Mouse (Mus musculus): Measurements from ENCODE around the gene Atp2b2. TPM values are rescaled to one million over a fixed set of nuclear protein-coding genes. Genes with fewer than 3 reads are reported as not detected.
A peak's percentile ranks its signal among the peaks of the same experiment; 100 is the strongest.

Gene Atp2b2
- polyA plus RNA-seq, 1 experiment from 2014 or later = 1.1 TPM

- Histone ChIP-seq H3K9me3 (no peaks in the 10 kb centered on the region), H3K4me1 (peaks cover 21% of the 10 kb centered on the region), H3K27ac (replicated peaks) (no peak overlapping the region), H3K36me3 (replicated peaks) (no peaks in the 10 kb centered on the region), H3K4me3 (no peak overlapping the region), H3K27me3 (replicated peaks; ENCODE audit: low read depth, poor library complexity, severe bottlenecking) (no peaks in the 10 kb centered on the region)
- WGBS = 47% methylated on average over 3 of the region's 3 CpGs
- no peak for DNase-seq (ENCODE audit: low spot score)
Observed at GRCm38 (mm10) chr6:113969751-113970150, 72.7 kb downstream of the Atp2b2 start.

- Histone ChIP-seq H3K36me3 (replicated peaks) (no peaks in the 10 kb centered on the region), H3K27me3 (replicated peaks; ENCODE audit: low read depth, poor library complexity, severe bottlenecking) (no peaks in the 10 kb centered on the region), H3K4me3 (no peak overlapping the region), H3K27ac (replicated peaks) (no peak overlapping the region), H3K9me3 (no peaks in the 10 kb centered on the region), H3K4me1 (peaks cover 18% of the 10 kb centered on the region)
- peak; percentile 79 for DNase-seq (ENCODE audit: low spot score)
- 12% methylated on average over 3 of the region's 3 CpGs for WGBS
Observed at GRCm38 (mm10) chr6:113962811-113963210, 79.6 kb downstream of the Atp2b2 start.

DNA sequence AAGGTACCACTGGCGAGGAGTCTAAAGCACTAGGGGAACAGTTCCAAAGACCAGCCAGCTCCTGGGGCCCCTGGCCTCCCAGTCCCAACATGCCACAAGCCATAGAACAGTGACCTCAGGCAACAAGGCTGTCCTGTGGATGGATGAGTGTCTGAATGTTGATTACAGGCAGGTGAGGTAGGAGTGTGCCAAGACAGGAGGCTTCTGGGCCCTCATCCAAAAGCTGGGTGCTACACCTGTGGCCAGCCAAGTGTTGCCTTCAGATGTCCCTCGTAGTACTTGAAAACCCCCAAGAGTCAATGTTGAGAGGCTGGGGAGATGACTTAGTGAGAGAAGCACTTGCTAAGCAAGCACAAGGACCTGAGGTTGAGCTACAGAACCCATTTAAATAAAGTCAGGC is 80.8 kb downstream of the Atp2b2 start:
- no peak overlapping the region for H3K4me3 ChIP-seq
- H3K4me1 ChIP-seq = peaks cover 22% of the 10 kb centered on the region
- no peak for DNase-seq (ENCODE audit: low spot score)
- H3K36me3 ChIP-seq (replicated peaks) = no peaks in the 10 kb centered on the region
- no peaks in the 10 kb centered on the region for H3K9me3 ChIP-seq
- WGBS = 78% methylated on average over 2 of the region's 2 CpGs
- no peaks in the 10 kb centered on the region for H3K27me3 ChIP-seq (replicated peaks; ENCODE audit: low read depth, poor library complexity, severe bottlenecking)
- no peak overlapping the region for H3K27ac ChIP-seq (replicated peaks)

GRCm38 (mm10) chr6:113959336-113959735 is 83.1 kb downstream of the Atp2b2 start:
- no peak for DNase-seq (ENCODE audit: low spot score)
- WGBS = 70% methylated on average over 1 of the region's 1 CpGs

DNA sequence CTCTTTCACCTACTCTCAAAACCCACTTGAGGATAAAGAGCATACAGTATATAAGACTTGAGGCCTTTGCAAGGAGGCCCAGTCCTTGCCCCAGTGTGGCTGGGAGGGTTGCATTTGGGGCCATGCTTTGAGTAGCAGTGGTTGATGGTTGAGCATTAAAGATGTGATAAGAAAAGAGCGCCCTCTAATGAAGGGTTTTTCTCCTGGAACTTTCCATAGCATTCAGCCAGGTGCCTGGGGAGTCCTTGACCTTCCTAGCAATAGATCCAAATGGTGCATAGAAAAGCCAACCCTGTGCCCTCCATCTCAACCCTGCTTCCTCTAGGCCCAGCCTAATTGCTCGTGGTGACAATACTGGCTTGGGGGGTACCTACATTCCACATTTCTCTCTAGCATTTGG is 83.7 kb downstream of the Atp2b2 start:
- WGBS = 61% methylated on average over 2 of the region's 2 CpGs
- no peaks in the 10 kb centered on the region for H3K36me3 ChIP-seq (replicated peaks)
- H3K4me1 ChIP-seq = peaks cover 16% of the 10 kb centered on the region
- DNase-seq (ENCODE audit: low spot score) = no peak
- no peaks in the 10 kb centered on the region for H3K9me3 ChIP-seq
- H3K27me3 ChIP-seq (replicated peaks; ENCODE audit: low read depth, poor library complexity, severe bottlenecking) = no peaks in the 10 kb centered on the region
- no peak overlapping the region for H3K27ac ChIP-seq (replicated peaks)
- no peak overlapping the region for H3K4me3 ChIP-seq

More at GRCm38 (mm10) chr6:113959336-113959735, 83.1 kb downstream of the Atp2b2 start:
- no peak overlapping the region for H3K4me3 ChIP-seq
- H3K27ac ChIP-seq (replicated peaks) = no peak overlapping the region
- no peaks in the 10 kb centered on the region for H3K36me3 ChIP-seq (replicated peaks)
- peaks cover 16% of the 10 kb centered on the region for H3K4me1 ChIP-seq
- H3K9me3 ChIP-seq = no peaks in the 10 kb centered on the region
- no peaks in the 10 kb centered on the region for H3K27me3 ChIP-seq (replicated peaks; ENCODE audit: low read depth, poor library complexity, severe bottlenecking)

GRCm38 (mm10) chr6:113958003-113958402 is 84.4 kb downstream of the Atp2b2 start:
- Histone ChIP-seq H3K27ac (replicated peaks) (no peak overlapping the region), H3K36me3 (replicated peaks) (no peaks in the 10 kb centered on the region), H3K4me3 (no peak overlapping the region), H3K9me3 (no peaks in the 10 kb centered on the region), H3K27me3 (replicated peaks; ENCODE audit: low read depth, poor library complexity, severe bottlenecking) (no peaks in the 10 kb centered on the region), H3K4me1 (peaks cover 16% of the 10 kb centered on the region)
- DNase-seq (ENCODE audit: low spot score) = no peak
- 86% methylated on average over 5 of the region's 5 CpGs for WGBS

DNA sequence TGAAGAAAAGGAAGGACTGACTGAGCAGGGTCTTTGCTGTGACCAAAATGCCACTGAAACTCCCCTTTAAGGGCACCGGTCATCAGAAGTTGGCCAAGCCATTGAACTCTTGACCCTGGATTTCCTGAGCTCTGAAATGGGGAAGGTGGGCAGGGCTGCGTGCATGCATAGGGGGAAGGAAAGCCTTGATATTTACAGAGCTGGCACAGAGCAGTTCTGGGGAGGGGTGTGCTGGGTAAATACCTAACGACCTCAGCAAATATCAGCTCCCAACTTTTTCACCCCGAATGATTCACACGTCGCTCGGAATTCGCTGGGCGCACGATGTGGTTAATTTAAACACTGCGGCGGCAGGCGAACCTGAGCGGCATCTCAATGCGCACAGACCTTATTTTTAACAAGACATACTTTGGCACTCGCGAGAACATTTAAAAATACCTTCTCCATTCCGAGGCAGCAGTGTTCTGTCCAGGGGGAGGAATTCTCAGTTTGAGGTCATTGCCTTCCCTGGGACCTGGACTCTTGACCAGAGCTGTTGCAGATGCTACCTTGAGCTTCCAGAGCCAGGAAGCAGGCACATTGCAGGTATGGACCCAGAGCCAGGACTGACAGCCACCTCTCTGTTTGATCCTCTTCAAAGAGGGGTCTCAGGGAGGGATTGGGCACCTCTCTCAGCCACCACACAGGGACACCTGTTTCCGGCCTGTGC is 85.0 kb downstream of the Atp2b2 start:
- Histone ChIP-seq H3K4me3 (no peak overlapping the region), H3K27me3 (replicated peaks; ENCODE audit: low read depth, poor library complexity, severe bottlenecking) (no peaks in the 10 kb centered on the region), H3K4me1 (peaks cover 16% of the 10 kb centered on the region), H3K9me3 (no peaks in the 10 kb centered on the region), H3K27ac (replicated peaks) (no peak overlapping the region), H3K36me3 (replicated peaks) (no peaks in the 10 kb centered on the region)
- no peak for DNase-seq (ENCODE audit: low spot score)
- 81% methylated on average over 19 of the region's 19 CpGs for WGBS

- H3K4me1 ChIP-seq = no peaks in the 10 kb centered on the region
- DNase-seq (ENCODE audit: low spot score) = no peak
- H3K9me3 ChIP-seq = no peaks in the 10 kb centered on the region
- no peak overlapping the region for H3K4me3 ChIP-seq
- no peak overlapping the region for H3K27ac ChIP-seq (replicated peaks)
- H3K27me3 ChIP-seq (replicated peaks; ENCODE audit: low read depth, poor library complexity, severe bottlenecking) = no peaks in the 10 kb centered on the region
- 88% methylated on average over 8 of the region's 8 CpGs for WGBS
- no peaks in the 10 kb centered on the region for H3K36me3 ChIP-seq (replicated peaks)
Observed at GRCm38 (mm10) chr6:113947515-113947914, 94.9 kb downstream of the Atp2b2 start.

DNA sequence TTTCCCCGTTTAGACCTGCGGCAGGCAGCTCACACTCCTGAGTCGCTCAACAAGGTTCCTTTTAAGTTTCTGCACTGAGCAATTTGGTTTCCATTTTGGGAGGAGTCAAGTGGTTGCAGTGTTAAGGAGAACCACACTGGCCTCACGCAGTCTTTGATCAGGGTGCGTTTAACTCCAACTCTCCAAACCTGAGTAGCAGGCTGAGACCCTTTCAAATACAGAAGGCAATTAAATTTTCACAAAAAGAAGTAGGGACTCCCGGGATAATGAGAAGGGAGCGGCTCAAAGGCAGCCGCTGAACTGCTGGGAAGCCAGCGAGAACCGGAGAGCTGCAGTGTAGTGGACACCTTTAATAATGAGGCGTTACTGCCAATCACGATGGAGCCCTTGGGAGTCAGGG is 100.1 kb downstream of the Atp2b2 start:
- Histone ChIP-seq H3K4me3 (no peak overlapping the region), H3K27me3 (replicated peaks; ENCODE audit: low read depth, poor library complexity, severe bottlenecking) (no peaks in the 10 kb centered on the region; the same call in 1 of the 2 replicates), H3K36me3 (replicated peaks) (no peaks in the 10 kb centered on the region), H3K27ac (replicated peaks) (no peak overlapping the region), H3K4me1 (peaks cover 10% of the 10 kb centered on the region), H3K9me3 (no peaks in the 10 kb centered on the region)
- WGBS = 62% methylated on average over 12 of the region's 12 CpGs
- DNase-seq (ENCODE audit: low spot score) = no peak

DNA sequence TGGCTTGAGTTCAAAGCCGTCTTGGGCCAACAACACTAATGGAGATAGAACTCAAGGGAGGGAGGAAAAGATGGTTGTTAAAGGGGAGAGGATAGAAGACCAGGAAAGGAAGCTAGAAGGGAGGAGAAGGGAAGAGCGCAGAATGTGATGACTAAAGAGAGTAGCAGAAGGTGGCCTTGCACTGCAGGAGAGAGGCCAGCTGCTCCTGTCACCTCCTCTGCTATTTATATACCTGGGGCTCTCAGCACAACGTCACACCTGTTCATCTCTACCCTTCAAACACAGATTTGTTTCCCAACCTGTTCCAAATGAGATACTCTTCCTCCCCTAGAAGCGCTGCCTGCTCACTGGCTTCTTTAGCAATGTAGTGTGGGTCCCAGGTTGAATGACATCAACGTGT is 101.1 kb downstream of the Atp2b2 start:
- H3K36me3 ChIP-seq (replicated peaks) = no peaks in the 10 kb centered on the region
- 86% methylated on average over 5 of the region's 5 CpGs for WGBS
- no peak overlapping the region for H3K27ac ChIP-seq (replicated peaks)
- peaks cover 20% of the 10 kb centered on the region for H3K4me1 ChIP-seq
- DNase-seq (ENCODE audit: low spot score) = no peak
- H3K27me3 ChIP-seq (replicated peaks; ENCODE audit: low read depth, poor library complexity, severe bottlenecking) = no peaks in the 10 kb centered on the region; the same call in 1 of the 2 replicates
- no peaks in the 10 kb centered on the region for H3K9me3 ChIP-seq
- no peak overlapping the region for H3K4me3 ChIP-seq

- DNase-seq (ENCODE audit: low spot score) = no peak
- Histone ChIP-seq H3K4me3 (no peak overlapping the region), H3K36me3 (replicated peaks) (no peaks in the 10 kb centered on the region), H3K27me3 (replicated peaks; ENCODE audit: low read depth, poor library complexity, severe bottlenecking) (peaks cover 6% of the 10 kb centered on the region; the same call in 1 of the 2 replicates), H3K9me3 (no peaks in the 10 kb centered on the region), H3K4me1 (peaks cover 20% of the 10 kb centered on the region), H3K27ac (replicated peaks) (no peak overlapping the region)
- WGBS = 89% methylated on average over 8 of the region's 8 CpGs
Observed at GRCm38 (mm10) chr6:113939442-113939841, 103.0 kb downstream of the Atp2b2 start.

- Histone ChIP-seq H3K9me3 (no peaks in the 10 kb centered on the region), H3K36me3 (replicated peaks) (no peaks in the 10 kb centered on the region), H3K4me3 (no peak overlapping the region), H3K27me3 (replicated peaks; ENCODE audit: low read depth, poor library complexity, severe bottlenecking) (peaks cover 8% of the 10 kb centered on the region; the same call in 1 of the 2 replicates), H3K27ac (replicated peaks) (peak overlapping the region; percentile 54), H3K4me1 (peaks cover 33% of the 10 kb centered on the region)
- DNase-seq (ENCODE audit: low spot score) = peak; percentile 35
- 35% methylated on average over 6 of the region's 6 CpGs for WGBS
Observed at GRCm38 (mm10) chr6:113936811-113937508, 105.5 kb downstream of the Atp2b2 start.

DNA sequence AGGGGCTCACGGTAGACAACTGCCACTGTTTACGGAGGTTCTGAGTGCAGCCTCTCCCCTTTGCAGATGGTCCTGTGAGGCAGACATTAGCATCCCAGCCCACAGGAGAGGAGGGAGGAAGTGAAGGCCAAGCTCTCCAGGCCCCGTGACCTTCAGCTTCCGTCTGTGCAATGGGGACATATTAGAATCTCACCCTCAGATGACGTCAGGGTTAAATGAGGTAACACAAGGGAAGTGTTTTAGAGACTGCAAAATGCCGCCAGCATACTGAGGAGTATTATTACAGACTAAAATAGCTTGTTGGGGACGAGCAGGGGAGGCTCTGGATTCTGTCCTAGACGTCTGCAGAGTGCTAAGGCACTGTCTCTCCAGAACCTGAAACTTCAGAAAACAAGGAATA is 106.3 kb downstream of the Atp2b2 start:
- Histone ChIP-seq H3K27me3 (replicated peaks; ENCODE audit: low read depth, poor library complexity, severe bottlenecking) (peaks cover 8% of the 10 kb centered on the region; the same call in 1 of the 2 replicates), H3K36me3 (replicated peaks) (no peaks in the 10 kb centered on the region), H3K27ac (replicated peaks) (no peak overlapping the region), H3K4me3 (no peak overlapping the region), H3K9me3 (no peaks in the 10 kb centered on the region), H3K4me1 (peaks cover 33% of the 10 kb centered on the region)
- WGBS = 63% methylated on average over 8 of the region's 8 CpGs
- no peak for DNase-seq (ENCODE audit: low spot score)
